Mouse (Mus musculus): ENCODE data around the gene Nr6a1.

The Nr6a1 gene

GRCm38 (mm10) chr2:38675366-38675969 is 252.0 kb downstream of the Nr6a1 start:
- no peak for DNase-seq (ENCODE audit: low spot score in 2 of 2)

All from cerebellum, postnatal 4 days (tissue).